Mouse (Mus musculus): Measurements from ENCODE around the gene Map3k13.

DNA sequence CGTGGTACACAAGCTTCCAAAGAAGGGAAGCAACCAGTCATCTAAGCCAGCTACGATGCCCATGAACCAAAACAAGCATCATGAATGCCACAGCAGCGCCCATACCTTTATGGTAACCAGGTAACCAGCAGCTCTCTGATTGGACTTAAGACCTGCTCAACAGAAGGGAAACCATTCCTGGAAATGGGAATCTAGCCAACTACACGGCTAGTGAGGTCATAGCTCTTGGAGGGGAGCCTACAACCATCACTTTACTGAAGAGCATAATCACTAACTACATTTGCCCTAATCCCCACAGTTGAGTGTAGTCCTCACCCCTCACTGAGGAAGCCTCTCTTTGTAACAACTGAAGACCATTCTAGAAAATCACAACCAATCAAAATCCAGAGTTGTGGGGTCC lies 19.4 kb upstream of the Map3k13 start:
- TF ChIP-seq CTCF (IDR thresholded peaks at IDR 0.05; ENCODE audit: extremely low read depth, insufficient read depth, insufficient read length, insufficient replicate concordance) (no peak), POLR2A (IDR thresholded peaks at IDR 0.05; ENCODE audit: low read depth, low read length) (no peak)

Measured in spleen, adult 2 months (tissue).